Mouse (Mus musculus) CH12.LX (cell line): ENCODE measurements around the gene Nuak2. TPM values are rescaled to one million over a fixed set of nuclear protein-coding genes. Genes with fewer than 3 reads are reported as not detected.

ENCODE experiments used
- DNase-seq: peaks from one replicate; pipeline ENCODE4 v3.0.0-alpha.2; 2013; ENCODE audit errors: extremely low read depth
- H3K27ac ChIP-seq: 2 replicates; pipeline ENCODE4 v1.5.1; 2012; ENCODE audit warnings: low read depth, mild to moderate bottlenecking, control low read depth, moderate library complexity; ENCODE audit not compliant: insufficient read depth
- H3K27me3 ChIP-seq: replicated peaks from 2 replicates; pipeline ENCODE3; 2012; ENCODE audit warnings: inconsistent platforms
- H3K36me3 ChIP-seq, 2 experiments: replicated peaks in 1 of 2; 2 replicates each; pipeline versions ENCODE3 to v1.6.1; 2012; ENCODE audit warnings: inconsistent platforms in 1 of 2, low read length in 1 of 2, mild to moderate bottlenecking in 1 of 2, mixed read lengths in 1 of 2, moderate library complexity in 1 of 2; ENCODE audit not compliant: control insufficient read depth in 1 of 2, insufficient read depth in 1 of 2
- H3K4me1 ChIP-seq, 2 experiments: 2 replicates each; pipeline ENCODE4 v1.6.1; 2012; ENCODE audit warnings: inconsistent platforms in 1 of 2, moderate library complexity in 1 of 2; ENCODE audit not compliant: insufficient read depth in 2 of 2, control insufficient read depth in 1 of 2
- H3K4me2 ChIP-seq: 2 replicates; pipeline ENCODE4 v1.6.1; 2012; ENCODE audit warnings: low read depth, mild to moderate bottlenecking, control low read depth; ENCODE audit not compliant: poor library complexity, insufficient read depth, severe bottlenecking
- H3K4me3 ChIP-seq, 3 experiments: fragments of 150-350 bp in 1 of 3; sonication (generic) in 1 of 3; replicated peaks in 1 of 3; 2 replicates each; pipeline versions ENCODE3 to v1.5.1; 2011 to 2012; ENCODE audit warnings: low read depth in 2 of 3, low read length in 2 of 3, mild to moderate bottlenecking in 2 of 3, moderate library complexity in 2 of 3, control low read depth in 1 of 3, improper control_type of control experiment in 1 of 3, inconsistent platforms in 1 of 3, mixed read lengths in 1 of 3; ENCODE audit not compliant: poor library complexity in 1 of 3
- H3K79me2 ChIP-seq: replicated peaks from 2 replicates; pipeline ENCODE4 v1.6.1; 2012; ENCODE audit warnings: mild to moderate bottlenecking, moderate library complexity; ENCODE audit not compliant: control insufficient read depth, poor library complexity, insufficient read depth, severe bottlenecking; ENCODE audit errors: extremely low read depth
- H3K9ac ChIP-seq: 2 replicates; pipeline ENCODE4 v1.6.1; 2012; ENCODE audit warnings: low read depth, mild to moderate bottlenecking, control low read depth, moderate library complexity; ENCODE audit not compliant: insufficient read depth
- H3K9me3 ChIP-seq: replicated peaks from 2 replicates; pipeline ENCODE3; 2012; ENCODE audit warnings: low read length, inconsistent platforms, mixed read lengths
- E2F4 ChIP-seq: IDR thresholded peaks from 2 replicates; pipeline ENCODE4 v1.6.1; 2011; ENCODE audit warnings: low read depth, low read length, improper control_type of control experiment; ENCODE audit not compliant: insufficient replicate concordance
- ETS1 ChIP-seq: conservative IDR thresholded peaks from 2 replicates; pipeline ENCODE4 v1.6.1; 2012; ENCODE audit warnings: low read depth, mild to moderate bottlenecking, inconsistent platforms, low read length, improper control_type of control experiment, moderate library complexity
- HCFC1 ChIP-seq: IDR thresholded peaks from 2 replicates; pipeline ENCODE4 v1.6.1; 2012; ENCODE audit warnings: low read depth, mild to moderate bottlenecking, inconsistent platforms, low read length, improper control_type of control experiment
- MAZ ChIP-seq: IDR thresholded peaks from 2 replicates; pipeline ENCODE4 v1.6.1; 2012; ENCODE audit warnings: low read depth, mild to moderate bottlenecking, inconsistent platforms, low read length, improper control_type of control experiment, moderate library complexity
- MXI1 ChIP-seq: IDR thresholded peaks from 2 replicates; pipeline ENCODE4 v1.6.1; 2011; ENCODE audit warnings: mild to moderate bottlenecking, low read depth, low read length, improper control_type of control experiment
- NELFE ChIP-seq: IDR thresholded peaks from 2 replicates; pipeline ENCODE4 v1.6.1; 2011; ENCODE audit warnings: low read depth, low read length, improper control_type of control experiment
- PAX5 ChIP-seq: IDR thresholded peaks from 2 replicates; pipeline ENCODE4 v1.6.1; 2012; ENCODE audit warnings: low read length, inconsistent platforms, mixed read lengths
- RAD21 ChIP-seq: IDR thresholded peaks from 2 replicates; pipeline ENCODE4 v1.6.1; 2011; ENCODE audit warnings: low read depth, mild to moderate bottlenecking, low read length, improper control_type of control experiment, moderate library complexity
- RCOR1 ChIP-seq: conservative IDR thresholded peaks from 2 replicates; pipeline ENCODE4 v1.6.1; 2012; ENCODE audit warnings: low read depth, mild to moderate bottlenecking, inconsistent platforms, low read length, improper control_type of control experiment
- TBP ChIP-seq: conservative IDR thresholded peaks from 2 replicates; pipeline ENCODE4 v1.6.1; 2011; ENCODE audit warnings: low read depth, low read length, improper control_type of control experiment
- USF1 ChIP-seq: IDR thresholded peaks from 2 replicates; pipeline ENCODE4 v1.6.1; 2014; ENCODE audit warnings: low read depth, mild to moderate bottlenecking, inconsistent platforms, low read length, improper control_type of control experiment
- dilution Hi-C: fragments of 300-500 bp; cut with MboI; formaldehyde crosslinking; loops from 2 replicates; pipeline ENCODE4 v1.14.3; 2020; ENCODE audit warnings: low sequenced_read_pairs; ENCODE audit not compliant: extremely low pct_unique_long_range_greater_than_20kb, extremely low pct_ligation_motif_present
- in situ Hi-C: fragments of 300-500 bp; cut with MboI; formaldehyde crosslinking; loops from 3 replicates; pipeline ENCODE4 v1.14.3; 2019; ENCODE audit warnings: low sequenced_read_pairs, low pct_ligation_motif_present, low pct_unique_long_range_greater_than_20kb, mixed read lengths
- polyA plus RNA-seq: library from polyadenylated mRNA; unstranded; fragments of >175 nt; gene quantifications from 2 replicates; pipeline ENCODE4 v1.2.1, GENCODE M21; 2012; ENCODE audit warnings: low read depth; ENCODE audit not compliant: insufficient read length
- total RNA-seq, 2 experiments: library from RNA; depleted of rRNA; stranded (reverse); fragments of 300-350 nt in 1 of 2; fragments of >200 nt in 1 of 2; gene quantifications; 2 replicates each; pipeline ENCODE4 v1.2.3; 2012 to 2014

Nuak2 gene
- total and polyA plus RNA-seq, 3 experiments, result 0.30 TPM; not detected in 2

GRCm38 (mm10) chr1:132376211-132377054 lies 60.5 kb downstream of the Nuak2 start:
- H3K36me3 ChIP-seq, result no peaks in the 10 kb centered on the region
- peaks cover 51% of the 10 kb centered on the region for H3K27me3 ChIP-seq
- dilution Hi-C loops (no loop called here), in situ Hi-C loops (no loop called here)
- H3K9ac ChIP-seq, result no peak overlapping the region
- H3K4me3 ChIP-seq, result no peak overlapping the region
- no peaks in the 10 kb centered on the region for H3K9me3 ChIP-seq
- peaks cover 2 to 15% of the 10 kb centered on the region in 2 experiments; a peak in 3 of 4 replicates for H3K4me1 ChIP-seq
- DNase-seq, result no peak
- no peak overlapping the region for H3K27ac ChIP-seq
- TF ChIP-seq NELFE (no peak), MAZ (no peak), USF1 (no peak), HCFC1 (no peak), RAD21 (no peak)
- no peak overlapping the region for H3K4me2 ChIP-seq
- no peaks in the 10 kb centered on the region for H3K79me2 ChIP-seq

- H3K36me3 ChIP-seq, result no peaks in the 10 kb centered on the region
- H3K9ac ChIP-seq, result no peak overlapping the region
- H3K4me2 ChIP-seq, result no peak overlapping the region
- in situ Hi-C loops (no loop called here), dilution Hi-C loops (no loop called here)
- no peak for DNase-seq
- H3K79me2 ChIP-seq, result no peaks in the 10 kb centered on the region
- no peak overlapping the region for H3K4me3 ChIP-seq
- no peaks in the 10 kb centered on the region for H3K9me3 ChIP-seq
- H3K4me1 ChIP-seq, result peaks cover 0 to 11% of the 10 kb centered on the region in 2 experiments; a peak in 2 of 4 replicates
- peaks cover 57% of the 10 kb centered on the region for H3K27me3 ChIP-seq
- no peak overlapping the region for H3K27ac ChIP-seq
- TF ChIP-seq ETS1, result no peak
- no peak for TF ChIP-seq PAX5
- no peak for TF ChIP-seq RCOR1
- no peak for TF ChIP-seq TBP
- TF ChIP-seq E2F4, result no peak
- TF ChIP-seq MXI1, result no peak
These were observed 61.1 kb downstream of the Nuak2 start for GRCm38 (mm10) chr1:132377055-132377365.

DNA sequence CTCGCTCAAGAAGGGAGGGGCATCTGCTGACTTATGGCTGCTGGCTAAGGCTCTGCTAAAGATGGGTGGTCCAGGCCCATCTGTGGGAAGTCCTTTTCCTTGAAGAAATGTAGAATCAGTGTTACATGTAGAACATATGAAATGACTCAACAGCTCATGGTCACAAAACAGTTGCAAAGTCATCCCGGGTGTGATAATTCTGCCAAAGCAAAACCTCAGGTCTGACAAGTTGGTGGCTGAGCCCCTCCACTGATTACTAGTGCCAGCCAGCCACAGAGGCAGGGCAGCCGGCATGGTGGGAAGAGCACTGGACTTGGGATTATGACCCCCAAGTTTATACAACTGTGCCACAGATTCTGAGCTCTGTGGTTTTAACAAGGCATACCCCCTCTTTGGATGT lies 61.9 kb downstream of the Nuak2 start:
- Histone ChIP-seq H3K27ac (no peak overlapping the region), H3K9me3 (no peaks in the 10 kb centered on the region), H3K4me2 (no peak overlapping the region)
- dilution Hi-C loops, result no loop called here
- in situ Hi-C loops, result no loop called here
- TF ChIP-seq TBP, result no peak
- TF ChIP-seq, all 38 proteins: peak for 0
- Histone ChIP-seq H3K9ac (no peak overlapping the region), H3K79me2 (no peaks in the 10 kb centered on the region), H3K4me1 (peaks cover 0 to 11% of the 10 kb centered on the region in 2 experiments; a peak in 2 of 4 replicates), H3K36me3 (no peaks in the 10 kb centered on the region), H3K27me3 (peaks cover 62% of the 10 kb centered on the region), H3K4me3 (no peak overlapping the region)
- no peak for DNase-seq
